Mouse (Mus musculus) kidney, embryonic 15.5 days (tissue): Measurements from ENCODE around the gene Lrrc75a. TPM values are rescaled to one million over a fixed set of nuclear protein-coding genes. Genes with fewer than 3 reads are reported as not detected.

ENCODE experiments used
- ATAC-seq: fragments of 200-750 bp; cut with Nextera tagmentation; replicated peaks from 2 replicates; pipeline ENCODE4 v1.8.0; 2017; ENCODE audit warnings: moderate TSS enrichment; ENCODE audit not compliant: low FRiP score
- H3K27ac ChIP-seq: fragments of 300-500 bp; sonication (generic); 2 replicates; pipeline ENCODE4 v1.5.1; 2015; ENCODE audit warnings: mild to moderate bottlenecking, inconsistent platforms
- H3K27me3 ChIP-seq: fragments of 300-500 bp; sonication (generic); 2 replicates; pipeline ENCODE4 v1.6.1; 2015; ENCODE audit warnings: inconsistent platforms
- H3K36me3 ChIP-seq: fragments of 300-500 bp; sonication (generic); 2 replicates; pipeline ENCODE4 v1.6.1; 2015; ENCODE audit warnings: inconsistent platforms
- H3K4me1 ChIP-seq: fragments of 300-500 bp; sonication (generic); 2 replicates; pipeline ENCODE4 v1.6.1; 2015; ENCODE audit warnings: inconsistent platforms
- H3K4me2 ChIP-seq: fragments of 300-500 bp; sonication (generic); 2 replicates; pipeline ENCODE4 v1.6.1; 2015; ENCODE audit warnings: moderate library complexity, mild to moderate bottlenecking, inconsistent platforms
- H3K4me3 ChIP-seq: fragments of 300-500 bp; sonication (generic); replicated peaks from 2 replicates; pipeline ENCODE4 v1.5.1; 2015; ENCODE audit warnings: mild to moderate bottlenecking, inconsistent platforms
- H3K9ac ChIP-seq: fragments of 300-500 bp; sonication (generic); 2 replicates; pipeline ENCODE4 v1.6.1; 2015; ENCODE audit warnings: mild to moderate bottlenecking, inconsistent platforms
- H3K9me3 ChIP-seq: fragments of 300-500 bp; sonication (generic); replicated peaks from 2 replicates; pipeline ENCODE4 v1.6.1; 2016; ENCODE audit warnings: inconsistent platforms
- WGBS: fragments of 180-500 bp; shearing (Covaris S2); methylation state at CpG from one replicate; pipeline ENCODE4 v1.1.7; 2015; ENCODE audit warnings: mixed read lengths; 5-methylcytosine and 5-hydroxymethylcytosine counted together
- polyA plus RNA-seq: library from polyadenylated mRNA; unstranded; fragments of >200 nt; fragmentation: Nextera tagmentation; extraction: Ambion mirVana; gene quantifications from 2 replicates; pipeline ENCODE4 v1.2.1, GENCODE M21; 2015

Gene Lrrc75a
- polyA plus RNA-seq, 1 experiment from 2014 or later, result 15.7 TPM

DNA sequence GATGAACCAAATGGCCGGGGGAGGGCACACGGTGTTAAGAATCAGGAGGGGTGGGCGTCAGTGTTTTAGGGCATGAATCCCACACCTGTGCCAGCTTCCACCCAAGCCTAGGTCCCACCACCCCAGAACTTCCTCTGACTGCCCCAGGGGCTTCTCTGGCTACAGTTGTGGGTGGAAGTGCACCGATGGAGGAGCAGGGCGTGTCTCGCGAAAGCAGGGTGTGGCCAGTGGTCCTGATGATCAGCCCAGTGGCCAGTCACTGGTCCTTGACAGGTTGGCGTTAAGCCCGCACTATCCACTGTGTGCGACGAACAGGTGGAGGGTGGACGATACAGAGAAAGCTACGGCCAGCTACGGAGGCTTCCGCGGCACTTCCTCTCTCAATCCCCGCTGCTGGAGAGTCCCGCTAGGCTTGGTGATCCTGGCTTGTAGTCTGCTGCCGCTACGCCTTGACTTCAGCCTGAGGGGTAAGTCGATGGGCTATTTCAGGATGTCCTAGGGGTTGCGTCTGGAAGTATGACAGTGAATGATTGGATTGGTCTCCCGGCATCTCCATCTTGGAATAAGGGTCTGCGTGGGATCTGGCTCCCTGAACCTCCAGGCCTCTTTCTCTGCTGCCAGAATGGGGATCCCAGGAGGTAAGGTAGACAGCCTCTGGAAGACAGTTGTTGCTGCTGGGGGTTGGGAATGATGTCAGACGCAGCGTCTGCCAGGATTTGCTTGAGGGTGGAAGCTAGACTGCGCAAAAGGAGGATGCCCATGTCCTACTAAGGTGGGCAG is 72.5 kb downstream of the Lrrc75a start:
- Histone ChIP-seq H3K36me3 (no peaks in the 10 kb centered on the region), H3K9me3 (no peaks in the 10 kb centered on the region), H3K4me3 (peak overlapping the region; percentile 55), H3K4me2 (peak overlapping the region; percentile 98), H3K9ac (peak overlapping the region; percentile 47), H3K4me1 (peaks cover 12% of the 10 kb centered on the region), H3K27me3 (peaks cover 11% of the 10 kb centered on the region; the same call in 1 of the 2 replicates), H3K27ac (no peak overlapping the region)
- ATAC-seq, result peak; percentile 74
- 7% methylated on average over 27 of the region's 27 CpGs for WGBS

GRCm38 (mm10) chr11:62575297-62575658 is 73.0 kb downstream of the Lrrc75a start:
- Histone ChIP-seq H3K4me1 (peaks cover 12% of the 10 kb centered on the region), H3K4me2 (peak overlapping the region; percentile 98), H3K9me3 (no peaks in the 10 kb centered on the region), H3K27ac (no peak overlapping the region), H3K9ac (peak overlapping the region; percentile 47), H3K27me3 (peaks cover 11% of the 10 kb centered on the region; the same call in 1 of the 2 replicates), H3K36me3 (no peaks in the 10 kb centered on the region), H3K4me3 (peak overlapping the region; percentile 55)
- WGBS, result 1% methylated on average over 9 of the region's 9 CpGs
- ATAC-seq, result peak; percentile 74

GRCm38 (mm10) chr11:62574703-62575085 is 73.6 kb downstream of the Lrrc75a start:
- Histone ChIP-seq H3K9me3 (no peaks in the 10 kb centered on the region), H3K27me3 (peaks cover 11% of the 10 kb centered on the region; the same call in 1 of the 2 replicates), H3K36me3 (no peaks in the 10 kb centered on the region), H3K4me2 (no peak overlapping the region), H3K4me3 (no peak overlapping the region), H3K4me1 (peaks cover 12% of the 10 kb centered on the region), H3K27ac (no peak overlapping the region), H3K9ac (no peak overlapping the region)
- ATAC-seq, result no peak
- 84% methylated on average over 4 of the region's 4 CpGs for WGBS

- WGBS, result 80% methylated on average over 6 of the region's 6 CpGs
- peak within 1 kb of the TSS; percentile 98 for H3K4me2 ChIP-seq
- no peak within 1 kb of the TSS for H3K27ac ChIP-seq
- H3K36me3 ChIP-seq, result no peaks in the 10 kb centered on the region
- 0 out of 2 replicates have a peak within 1 kb of the TSS, but pooled peaks have one; percentile 47 for H3K9ac ChIP-seq
- peaks cover 12% of the 10 kb centered on the region for H3K4me1 ChIP-seq
- peaks cover 11% of the 10 kb centered on the region; the same call in 1 of the 2 replicates for H3K27me3 ChIP-seq
- H3K4me3 ChIP-seq, result peak within 1 kb of the TSS; percentile 55
- no peak for ATAC-seq
- no peaks in the 10 kb centered on the region for H3K9me3 ChIP-seq
Measured at GRCm38 (mm10) chr11:62573959-62574702, 74.2 kb downstream of the Lrrc75a start, which contains the start of gene Trpv2. Gene Trpv2, plus strand, starts transcription at chr11:62574486.

GRCm38 (mm10) chr11:62568300-62568699 is 80.0 kb downstream of the Lrrc75a start:
- H3K9ac ChIP-seq, result no peak overlapping the region
- H3K4me2 ChIP-seq, result no peak overlapping the region
- no peaks in the 10 kb centered on the region for H3K36me3 ChIP-seq
- no peaks in the 10 kb centered on the region for H3K9me3 ChIP-seq
- no peak for ATAC-seq
- no peaks in the 10 kb centered on the region for H3K27me3 ChIP-seq
- no peak overlapping the region for H3K27ac ChIP-seq
- H3K4me1 ChIP-seq, result peaks cover 9% of the 10 kb centered on the region
- WGBS, result 76% methylated on average over 3 of the region's 3 CpGs
- no peak overlapping the region for H3K4me3 ChIP-seq

- WGBS, result 35% methylated on average over 1 of the region's 1 CpGs
- H3K36me3 ChIP-seq, result no peaks in the 10 kb centered on the region
Measured at GRCm38 (mm10) chr11:62566211-62566610, 82.1 kb downstream of the Lrrc75a start.

GRCm38 (mm10) chr11:62565747-62566146 is 82.6 kb downstream of the Lrrc75a start:
- Histone ChIP-seq H3K36me3 (no peaks in the 10 kb centered on the region), H3K27me3 (no peaks in the 10 kb centered on the region), H3K27ac (peak overlapping the region; percentile 37; the same call in 1 of the 2 replicates), H3K4me1 (peaks cover 12% of the 10 kb centered on the region), H3K4me2 (0 out of 2 replicates have a peak overlapping the region, but pooled peaks have one; percentile 4), H3K9ac (no peak overlapping the region), H3K9me3 (no peaks in the 10 kb centered on the region), H3K4me3 (no peak overlapping the region)
- 29% methylated on average over 7 of the region's 7 CpGs for WGBS
- ATAC-seq, result 0 out of 2 replicates have a peak, but pooled peaks have one; percentile 22

More at GRCm38 (mm10) chr11:62566211-62566610, 82.1 kb downstream of the Lrrc75a start:
- Histone ChIP-seq H3K9me3 (no peaks in the 10 kb centered on the region), H3K27ac (0 out of 2 replicates have a peak overlapping the region, but pooled peaks have one; percentile 37), H3K27me3 (no peaks in the 10 kb centered on the region), H3K4me1 (peaks cover 9% of the 10 kb centered on the region), H3K4me2 (0 out of 2 replicates have a peak overlapping the region, but pooled peaks have one; percentile 4), H3K4me3 (no peak overlapping the region), H3K9ac (no peak overlapping the region)
- ATAC-seq, result no peak

DNA sequence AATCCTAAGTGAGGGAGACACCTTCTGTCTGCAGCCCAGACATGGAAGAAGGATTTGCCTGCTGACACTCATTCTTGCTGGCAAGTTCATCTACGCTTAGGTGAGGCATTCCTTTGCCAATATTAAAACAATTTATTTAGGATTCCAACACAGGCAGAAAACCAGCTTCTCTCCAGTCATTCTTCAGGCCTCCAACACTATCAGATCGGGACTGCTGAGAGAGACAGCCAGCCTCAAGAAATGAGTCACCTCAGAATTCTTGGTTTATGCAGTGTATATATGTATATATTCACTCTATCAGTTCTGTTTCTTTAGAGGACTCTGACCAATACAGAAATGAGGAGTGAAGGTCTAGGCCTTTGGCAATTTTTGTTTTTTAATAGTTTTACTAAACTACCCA is 84.7 kb downstream of the Lrrc75a start:
- Histone ChIP-seq H3K4me2 (no peak overlapping the region), H3K27me3 (no peaks in the 10 kb centered on the region), H3K9me3 (no peaks in the 10 kb centered on the region), H3K4me3 (no peak overlapping the region), H3K27ac (no peak overlapping the region), H3K4me1 (peaks cover 26% of the 10 kb centered on the region), H3K9ac (no peak overlapping the region), H3K36me3 (no peaks in the 10 kb centered on the region)
- ATAC-seq, result no peak
- 86% methylated on average over 2 of the region's 2 CpGs for WGBS

- WGBS, result 37% methylated on average over 43 of the region's 43 CpGs
- H3K4me3 ChIP-seq, result peak overlapping the region; percentile 42
- peak overlapping the region; percentile 25; the same call in 1 of the 2 replicates for H3K9ac ChIP-seq
- H3K4me2 ChIP-seq, result peak overlapping the region; percentile 76
- H3K27me3 ChIP-seq, result no peaks in the 10 kb centered on the region
- peaks cover 18% of the 10 kb centered on the region for H3K4me1 ChIP-seq
- no peaks in the 10 kb centered on the region for H3K9me3 ChIP-seq
- no peak overlapping the region for H3K27ac ChIP-seq
- H3K36me3 ChIP-seq, result peaks cover under 1% of the 10 kb centered on the region; the same call in 1 of the 2 replicates
- ATAC-seq, result no peak
Measured at GRCm38 (mm10) chr11:62560463-62561016, 87.8 kb downstream of the Lrrc75a start.

DNA sequence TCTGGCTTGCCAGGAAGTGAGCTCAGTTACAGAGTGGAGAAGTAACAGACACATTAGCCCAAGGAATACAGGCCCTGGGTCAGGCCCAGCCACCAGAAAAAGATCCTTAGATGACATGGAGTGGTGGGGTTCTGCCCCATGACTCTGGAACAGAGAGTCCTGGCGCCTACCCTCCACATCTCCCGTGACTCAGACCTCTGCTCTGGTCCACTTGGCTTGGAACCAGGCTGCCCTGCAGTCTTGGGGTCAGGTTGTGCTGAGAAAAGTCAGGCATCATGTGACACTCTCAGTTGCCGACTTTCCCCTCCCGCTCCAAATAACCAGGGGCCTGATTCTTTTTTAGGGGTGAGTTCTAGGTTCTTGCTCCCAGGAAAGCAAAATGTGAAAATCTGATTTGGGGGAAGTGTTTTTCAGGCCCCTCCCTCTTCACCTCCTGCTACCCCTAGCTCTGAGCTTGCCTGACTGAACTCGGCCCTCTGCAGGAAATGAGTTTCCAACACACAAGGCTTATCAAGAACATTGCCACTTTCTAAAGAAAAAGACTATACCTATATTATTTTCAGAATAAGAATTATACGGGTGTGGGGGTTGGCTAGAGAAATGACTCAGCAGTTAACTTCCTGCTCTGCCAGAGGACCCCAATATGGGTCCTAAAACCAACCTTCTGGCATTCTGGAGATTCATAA is 89.2 kb downstream of the Lrrc75a start:
- Histone ChIP-seq H3K9ac (no peak overlapping the region), H3K4me3 (no peak overlapping the region), H3K27me3 (no peaks in the 10 kb centered on the region), H3K36me3 (peaks cover 14% of the 10 kb centered on the region), H3K27ac (0 out of 2 replicates have a peak overlapping the region, but pooled peaks have one; percentile 32), H3K4me1 (peaks cover 32% of the 10 kb centered on the region), H3K4me2 (no peak overlapping the region), H3K9me3 (no peaks in the 10 kb centered on the region)
- peak; percentile 38; the same call in 1 of the 2 replicates for ATAC-seq
- WGBS, result 23% methylated on average over 6 of the region's 6 CpGs

DNA sequence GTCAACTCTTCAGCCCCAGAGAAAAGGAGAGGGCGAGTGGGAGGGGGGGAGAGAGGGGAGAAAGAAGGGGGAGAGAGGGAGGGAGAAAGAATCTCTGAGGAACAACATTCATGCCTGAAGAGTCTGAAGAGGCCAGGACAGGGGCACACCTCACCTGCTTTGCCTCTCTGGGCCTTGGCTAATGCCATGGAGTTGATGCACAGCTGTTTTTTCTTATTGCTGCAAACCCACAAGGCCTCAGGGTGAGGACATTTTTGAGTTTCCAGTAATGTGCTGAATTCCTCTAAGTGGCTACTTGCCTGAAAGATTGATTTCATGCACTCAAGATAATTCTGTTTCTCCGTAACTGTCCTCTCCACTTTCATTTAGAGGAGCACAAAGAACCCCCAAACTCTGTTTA is 90.2 kb downstream of the Lrrc75a start:
- WGBS, result 57% methylated on average over 2 of the region's 2 CpGs
- H3K27ac ChIP-seq, result 0 out of 2 replicates have a peak overlapping the region, but pooled peaks have one; percentile 32
- H3K4me3 ChIP-seq, result no peak overlapping the region
- no peak overlapping the region for H3K9ac ChIP-seq
- peaks cover 42% of the 10 kb centered on the region for H3K4me1 ChIP-seq
- H3K4me2 ChIP-seq, result no peak overlapping the region
- H3K9me3 ChIP-seq, result no peaks in the 10 kb centered on the region
- no peak for ATAC-seq
- H3K36me3 ChIP-seq, result peaks cover 23% of the 10 kb centered on the region
- no peaks in the 10 kb centered on the region for H3K27me3 ChIP-seq
